Comparison of ENCODE assay signal across 9 mouse cellular contexts in the genomic region with DNA sequence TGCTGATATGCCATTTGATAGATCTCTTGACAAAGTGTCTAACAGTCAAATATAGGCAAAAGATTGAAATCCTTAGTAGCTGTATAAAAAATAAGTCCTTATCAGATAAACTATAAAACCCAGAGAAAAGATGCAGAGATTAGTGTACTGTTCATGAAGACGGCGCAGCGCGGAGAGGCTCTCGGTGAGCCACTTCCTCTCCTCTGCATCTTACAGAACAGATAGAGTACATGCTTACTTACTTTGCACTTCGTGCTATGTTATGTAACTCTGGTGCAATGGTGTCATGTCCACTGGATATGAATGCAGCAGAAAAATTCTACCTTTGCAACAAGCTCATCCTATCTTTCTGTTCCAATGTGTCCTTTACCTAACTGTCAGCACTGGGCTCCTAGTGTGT.
ATAC-seq lines count a peak whose summit lies in the region.
"Had no signal": no experiment of that assay in that cellular context is flagged by ENCODE, and none has a peak within 500 bp of the region (broad histone marks: within the 10 kb centered on the region; RNA-seq: fewer than 3 reads in every experiment).

No protein-coding gene starts in this region.

- ATAC-seq in common myeloid progenitor, adult 5-6 weeks (replicated peaks; ENCODE audit: low read depth, poor library complexity, severe bottlenecking): 0 out of 2 replicates have a peak, but pooled peaks have one; percentile 47
- peak; percentile 53; the same call in 1 of the 2 replicates for ATAC-seq in granulocyte monocyte progenitor cell, adult 5-6 weeks (replicated peaks; ENCODE audit: poor library complexity, severe bottlenecking)
- ATAC-seq in megakaryocyte progenitor cell, adult 5-6 weeks (replicated peaks; ENCODE audit: poor library complexity): peak; percentile 46; the same call in 1 of the 2 replicates
- ATAC-seq in CD4-positive, CD25-positive, alpha-beta regulatory T cell, adult 4 months: no peak
- no peak for ATAC-seq in frontal cortex, adult (ENCODE audit: low TSS enrichment)
- ATAC-seq: activated CD4-positive, CD25-positive, alpha-beta regulatory T cell, adult 4 months; forebrain, embryonic 14.5 days; forebrain, embryonic 16.5 days; Patski had no signal

Comparison
In these comparisons a context has a peak if more than half of its experiments do, and no peak if none do; other contexts are left out.
1. ATAC-seq: peak in common myeloid progenitor, adult 5-6 weeks (single experiment), granulocyte monocyte progenitor cell, adult 5-6 weeks (single experiment) and megakaryocyte progenitor cell, adult 5-6 weeks (single experiment); none in CD4-positive, CD25-positive, alpha-beta regulatory T cell, adult 4 months (single experiment) and frontal cortex, adult (single experiment).